Mouse (Mus musculus) embryonic facial prominence, embryonic 14.5 days (tissue): ENCODE measurements around the gene Anks6. TPM values are rescaled to one million over a fixed set of nuclear protein-coding genes. Genes with fewer than 3 reads are reported as not detected.

Experiments used
- ATAC-seq: fragments of 200-750 bp; cut with Nextera tagmentation; 2 replicates; pipeline ENCODE4 v1.8.0; 2017; ENCODE audit warnings: low read depth, moderate number of reproducible peaks, moderate TSS enrichment
- DNase-seq: peaks from one replicate; pipeline ENCODE4 v3.0.0-alpha.2; 2015; ENCODE audit warnings: low spot score
- H3K27ac ChIP-seq: fragments of 300-500 bp; sonication (generic); replicated peaks from 2 replicates; pipeline ENCODE4 v1.5.1; 2014; ENCODE audit warnings: low read depth, mild to moderate bottlenecking, low read length, moderate library complexity
- H3K27me3 ChIP-seq: fragments of 300-500 bp; sonication (generic); replicated peaks from 2 replicates; pipeline ENCODE4 v1.6.1; 2014; ENCODE audit warnings: low read length; ENCODE audit not compliant: control insufficient read depth, insufficient read depth
- H3K36me3 ChIP-seq: fragments of 300-500 bp; sonication (generic); 2 replicates; pipeline ENCODE4 v1.6.1; 2014; ENCODE audit warnings: low read length, mixed read lengths; ENCODE audit not compliant: control insufficient read depth, insufficient read depth
- H3K4me1 ChIP-seq: fragments of 300-500 bp; sonication (generic); 2 replicates; pipeline ENCODE4 v1.6.1; 2014; ENCODE audit warnings: antibody characterized with exemption, low read length; ENCODE audit not compliant: control insufficient read depth, insufficient read depth
- H3K4me2 ChIP-seq: fragments of 300-500 bp; sonication (generic); 2 replicates; pipeline ENCODE4 v1.6.1; 2014; ENCODE audit warnings: low read depth, mild to moderate bottlenecking, low read length, moderate library complexity, mixed read lengths
- H3K4me3 ChIP-seq: fragments of 300-500 bp; sonication (generic); 2 replicates; pipeline ENCODE4 v1.5.1; 2014; ENCODE audit warnings: low read depth, mild to moderate bottlenecking, low read length
- H3K9ac ChIP-seq: fragments of 300-500 bp; sonication (generic); 2 replicates; pipeline ENCODE4 v1.6.1; 2014; ENCODE audit warnings: low read depth, mild to moderate bottlenecking, low read length, moderate library complexity, mixed read lengths
- H3K9me3 ChIP-seq: fragments of 300-500 bp; sonication (generic); 2 replicates; pipeline ENCODE4 v1.6.1; 2016; ENCODE audit warnings: low read length; ENCODE audit not compliant: control insufficient read depth
- WGBS: fragments of 180-500 bp; shearing (Covaris S2); extraction: QIAGEN DNeasy Blood & Tissue Kit; methylation state at CpG from one replicate; pipeline ENCODE4 v1.1.7; 2014; 5-methylcytosine and 5-hydroxymethylcytosine counted together
- polyA plus RNA-seq: library from polyadenylated mRNA; unstranded; fragments of >200 nt; fragmentation: Nextera tagmentation; extraction: Ambion mirVana; gene quantifications from 2 replicates; pipeline ENCODE4 v1.2.1, GENCODE M21; 2014

Gene Anks6
- polyA plus RNA-seq, 1 experiment from 2014 or later = 5.9 TPM

DNA sequence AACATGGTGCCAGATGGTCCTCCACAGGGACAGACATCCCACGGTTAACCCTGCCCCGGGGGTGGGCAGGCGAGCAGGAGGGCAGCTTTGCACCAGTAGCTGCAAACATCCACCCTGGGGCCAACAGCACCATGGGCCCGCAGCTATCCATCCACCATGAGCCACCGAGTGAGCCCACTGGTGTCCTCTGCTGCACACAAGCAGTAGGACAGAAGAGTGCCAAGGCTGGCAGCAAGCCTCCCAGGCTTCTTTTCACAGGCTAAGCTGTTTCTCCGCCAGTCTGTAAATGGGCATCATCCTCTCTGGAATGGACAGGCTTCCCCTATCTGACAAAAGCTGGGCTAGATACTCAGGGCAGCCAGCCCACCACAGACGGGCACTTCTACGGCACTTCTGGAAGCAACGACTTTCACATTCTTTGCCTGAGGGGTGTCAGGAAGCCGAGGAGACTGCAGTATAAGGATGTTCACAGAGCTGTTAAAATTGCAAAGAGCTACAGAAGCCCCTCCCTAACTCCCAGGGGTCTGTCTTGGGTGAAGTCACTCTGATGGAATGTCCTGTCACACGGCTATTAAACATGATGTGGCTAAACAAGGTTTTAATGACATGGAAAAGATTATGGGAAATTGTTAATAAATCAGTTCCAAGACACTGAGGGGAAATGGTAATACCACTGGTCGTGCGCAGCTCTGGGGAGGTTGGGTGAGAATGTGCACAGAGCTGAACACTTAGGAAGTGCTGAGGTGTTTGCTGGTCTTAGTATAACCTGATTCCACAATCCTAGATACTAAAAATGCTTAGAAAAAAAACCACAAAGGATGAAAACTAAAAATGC is 20.5 kb downstream of the Anks6 start:
- no peak overlapping the region for H3K9ac ChIP-seq
- no peak overlapping the region for H3K27ac ChIP-seq
- peaks cover 38% of the 10 kb centered on the region for H3K36me3 ChIP-seq
- H3K4me1 ChIP-seq = no peaks in the 10 kb centered on the region
- no peak for DNase-seq
- H3K4me2 ChIP-seq = no peak overlapping the region
- no peaks in the 10 kb centered on the region for H3K27me3 ChIP-seq
- ATAC-seq = no peak
- WGBS = 51% methylated on average over 13 of the region's 13 CpGs
- H3K4me3 ChIP-seq = no peak overlapping the region
- H3K9me3 ChIP-seq = no peaks in the 10 kb centered on the region

- no peaks in the 10 kb centered on the region for H3K27me3 ChIP-seq
- no peak overlapping the region for H3K9ac ChIP-seq
- no peak overlapping the region for H3K4me3 ChIP-seq
- no peak overlapping the region for H3K27ac ChIP-seq
- 75% methylated on average over 14 of the region's 14 CpGs for WGBS
- H3K36me3 ChIP-seq = peaks cover 32% of the 10 kb centered on the region
- DNase-seq (no peak), ATAC-seq (no peak)
- no peaks in the 10 kb centered on the region for H3K9me3 ChIP-seq
- no peak overlapping the region for H3K4me2 ChIP-seq
- no peaks in the 10 kb centered on the region for H3K4me1 ChIP-seq
Measured at GRCm38 (mm10) chr4:47035536-47035935, 21.7 kb downstream of the Anks6 start.

GRCm38 (mm10) chr4:47032171-47032570 is 25.1 kb downstream of the Anks6 start:
- Histone ChIP-seq H3K27me3 (no peaks in the 10 kb centered on the region), H3K9ac (no peak overlapping the region), H3K4me1 (no peaks in the 10 kb centered on the region), H3K36me3 (peaks cover 21% of the 10 kb centered on the region; the same call in 1 of the 2 replicates), H3K4me3 (no peak overlapping the region), H3K9me3 (no peaks in the 10 kb centered on the region), H3K27ac (no peak overlapping the region), H3K4me2 (no peak overlapping the region)
- 89% methylated on average over 8 of the region's 8 CpGs for WGBS
- ATAC-seq (no peak), DNase-seq (no peak)

DNA sequence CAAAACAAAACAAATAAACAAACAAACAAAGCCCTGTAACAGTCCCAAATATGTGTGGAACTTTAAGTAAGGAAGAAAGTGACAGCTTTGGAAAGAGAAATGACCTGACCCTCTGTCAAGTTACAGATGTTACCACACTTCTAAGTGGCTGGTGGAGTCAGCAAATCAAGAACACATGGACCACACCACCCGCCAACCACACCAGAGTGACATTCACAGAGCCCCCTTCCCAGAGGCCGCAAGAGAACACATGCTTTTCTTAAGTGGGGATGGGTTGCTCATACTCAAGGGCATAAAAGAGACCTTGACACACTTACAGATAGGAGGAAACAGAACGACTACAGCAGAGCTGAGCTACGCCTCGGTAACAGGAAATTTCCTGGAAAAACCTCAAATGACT is 28.4 kb downstream of the Anks6 start:
- H3K4me2 ChIP-seq = no peak overlapping the region
- H3K27ac ChIP-seq = no peak overlapping the region
- ATAC-seq = no peak
- WGBS = 31% methylated on average over 5 of the region's 5 CpGs
- no peaks in the 10 kb centered on the region for H3K9me3 ChIP-seq
- peaks cover 24% of the 10 kb centered on the region; the same call in 1 of the 2 replicates for H3K36me3 ChIP-seq
- peak; percentile 40 for DNase-seq
- H3K9ac ChIP-seq = no peak overlapping the region
- no peaks in the 10 kb centered on the region for H3K27me3 ChIP-seq
- H3K4me3 ChIP-seq = no peak overlapping the region
- no peaks in the 10 kb centered on the region for H3K4me1 ChIP-seq

DNA sequence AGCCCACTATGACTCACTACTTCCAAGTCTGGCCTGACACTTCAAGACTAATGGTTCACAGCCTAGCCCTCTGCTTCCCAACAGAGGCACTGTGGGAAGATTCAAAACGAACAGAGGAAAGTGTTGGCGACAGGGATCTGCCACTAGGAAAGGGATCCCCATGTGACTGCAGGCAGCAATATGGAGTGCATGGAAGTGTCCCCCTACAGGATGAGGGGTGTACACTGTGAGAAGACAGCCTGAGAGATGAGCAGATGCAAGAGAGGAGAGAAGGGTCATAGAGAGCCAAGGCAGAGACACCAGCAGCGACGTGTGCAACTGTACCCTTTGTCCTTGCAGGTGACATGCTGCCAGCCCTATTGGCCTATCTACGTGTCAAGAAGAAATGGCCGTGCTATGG is 33.3 kb downstream of the Anks6 start:
- no peaks in the 10 kb centered on the region for H3K4me1 ChIP-seq
- no peaks in the 10 kb centered on the region for H3K27me3 ChIP-seq
- 65% methylated on average over 6 of the region's 6 CpGs for WGBS
- no peaks in the 10 kb centered on the region for H3K9me3 ChIP-seq
- H3K27ac ChIP-seq = no peak overlapping the region
- DNase-seq (no peak), ATAC-seq (no peak)
- peaks cover 21% of the 10 kb centered on the region; the same call in 1 of the 2 replicates for H3K36me3 ChIP-seq
- no peak overlapping the region for H3K9ac ChIP-seq
- H3K4me2 ChIP-seq = no peak overlapping the region
- no peak overlapping the region for H3K4me3 ChIP-seq

- peaks cover 27% of the 10 kb centered on the region; the same call in 1 of the 2 replicates for H3K36me3 ChIP-seq
- H3K9ac ChIP-seq = no peak overlapping the region
- no peak overlapping the region for H3K4me3 ChIP-seq
- no peaks in the 10 kb centered on the region for H3K4me1 ChIP-seq
- no peak for ATAC-seq
- DNase-seq = no peak
- WGBS = 75% methylated on average over 10 of the region's 10 CpGs
- H3K9me3 ChIP-seq = no peaks in the 10 kb centered on the region
- H3K4me2 ChIP-seq = no peak overlapping the region
- H3K27ac ChIP-seq = no peak overlapping the region
- no peaks in the 10 kb centered on the region for H3K27me3 ChIP-seq
Measured at GRCm38 (mm10) chr4:47022804-47023603, 34.2 kb downstream of the Anks6 start.

DNA sequence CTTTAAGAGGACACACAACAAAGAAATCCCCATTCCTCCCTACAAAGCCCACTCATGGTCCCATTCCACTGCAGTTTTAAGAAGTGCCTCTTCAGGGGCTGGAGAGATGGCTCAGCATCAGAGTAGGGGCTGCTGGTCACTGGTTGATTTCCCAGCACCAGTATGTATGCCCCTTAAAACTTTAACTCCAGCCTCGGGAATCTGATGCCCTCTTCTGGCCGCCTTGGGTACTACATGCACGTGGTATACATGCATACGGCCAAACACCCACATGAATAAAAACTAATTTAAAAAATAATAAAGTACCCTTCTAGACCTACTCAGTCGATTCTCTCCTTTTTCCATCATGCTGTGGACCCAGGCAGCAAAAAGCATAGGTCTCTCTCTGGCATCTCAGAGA is 36.7 kb downstream of the Anks6 start:
- DNase-seq (no peak), ATAC-seq (no peak)
- Histone ChIP-seq H3K4me2 (no peak overlapping the region), H3K9me3 (no peaks in the 10 kb centered on the region), H3K4me3 (no peak overlapping the region), H3K9ac (no peak overlapping the region), H3K27me3 (no peaks in the 10 kb centered on the region), H3K36me3 (peaks cover 23% of the 10 kb centered on the region; the same call in 1 of the 2 replicates), H3K4me1 (no peaks in the 10 kb centered on the region), H3K27ac (no peak overlapping the region)
- WGBS = 17% methylated on average over 5 of the region's 5 CpGs

GRCm38 (mm10) chr4:47015156-47015555 is 42.1 kb downstream of the Anks6 start:
- WGBS = 43% methylated on average over 3 of the region's 3 CpGs
- H3K4me1 ChIP-seq = peaks cover 12% of the 10 kb centered on the region; the same call in 1 of the 2 replicates
- DNase-seq = no peak

More at GRCm38 (mm10) chr4:47015156-47015555, 42.1 kb downstream of the Anks6 start:
- no peak for ATAC-seq
- Histone ChIP-seq H3K9me3 (no peaks in the 10 kb centered on the region), H3K36me3 (peaks cover 20% of the 10 kb centered on the region; the same call in 1 of the 2 replicates), H3K9ac (no peak overlapping the region), H3K4me3 (no peak overlapping the region), H3K27ac (no peak overlapping the region), H3K27me3 (no peaks in the 10 kb centered on the region), H3K4me2 (no peak overlapping the region)
